Mouse (Mus musculus) hindbrain, embryonic 16.5 days (tissue): ENCODE data around the gene Stpg1. TPM values are rescaled to one million over a fixed set of nuclear protein-coding genes. Genes with fewer than 3 reads are reported as not detected.

Experiments
- ATAC-seq: fragments of 200-750 bp; cut with Nextera tagmentation; 2 replicates; pipeline ENCODE4 v1.8.0; 2017; ENCODE audit warnings: moderate TSS enrichment, moderate library complexity
- H3K27ac ChIP-seq: fragments of 300-500 bp; sonication (generic); 2 replicates; pipeline ENCODE4 v1.5.1; 2014; ENCODE audit warnings: low read depth, mild to moderate bottlenecking, control low read depth, low read length, moderate library complexity
- H3K27me3 ChIP-seq: fragments of 300-500 bp; sonication (generic); replicated peaks from 2 replicates; pipeline ENCODE4 v1.6.1; 2014; ENCODE audit warnings: low read length; ENCODE audit not compliant: control insufficient read depth, insufficient read depth
- H3K36me3 ChIP-seq: fragments of 300-500 bp; sonication (generic); 2 replicates; pipeline ENCODE4 v1.6.1; 2014; ENCODE audit warnings: mild to moderate bottlenecking, low read length, moderate library complexity, mixed read lengths; ENCODE audit not compliant: control insufficient read depth, insufficient read depth
- H3K4me1 ChIP-seq: fragments of 300-500 bp; sonication (generic); 2 replicates; pipeline ENCODE4 v1.6.1; 2014; ENCODE audit warnings: low read depth, low read length; ENCODE audit not compliant: control insufficient read depth, insufficient read depth
- H3K4me2 ChIP-seq: fragments of 300-500 bp; sonication (generic); 2 replicates; pipeline ENCODE4 v1.6.1; 2014; ENCODE audit warnings: mild to moderate bottlenecking, low read length, control low read depth, moderate library complexity
- H3K4me3 ChIP-seq: fragments of 300-500 bp; sonication (generic); 2 replicates; pipeline ENCODE4 v1.5.1; 2014; ENCODE audit warnings: mild to moderate bottlenecking, low read length, control low read depth, moderate library complexity
- H3K9ac ChIP-seq: fragments of 300-500 bp; sonication (generic); 2 replicates; pipeline ENCODE4 v1.6.1; 2014; ENCODE audit warnings: low read depth, mild to moderate bottlenecking, control low read depth, low read length, moderate library complexity
- H3K9me3 ChIP-seq: fragments of 300-500 bp; sonication (generic); 2 replicates; pipeline ENCODE4 v1.6.1; 2014; ENCODE audit warnings: mild to moderate bottlenecking, low read length, moderate library complexity; ENCODE audit not compliant: control insufficient read depth
- WGBS: fragments of 180-500 bp; shearing (Covaris S2); extraction: QIAGEN DNeasy Blood & Tissue Kit; methylation state at CpG from one replicate; pipeline ENCODE4 v1.1.7; 2014; 5-methylcytosine and 5-hydroxymethylcytosine counted together
- polyA plus RNA-seq: library from polyadenylated mRNA; unstranded; fragments of >200 nt; fragmentation: Nextera tagmentation; extraction: Ambion mirVana; gene quantifications from 2 replicates; pipeline ENCODE4 v1.2.1, GENCODE M21; 2015

Gene Stpg1
- polyA plus RNA-seq, 1 experiment from 2014 or later, result 0.39 TPM

- H3K36me3 ChIP-seq, result no peaks in the 10 kb centered on the region
- no peak overlapping the region for H3K4me2 ChIP-seq
- H3K9me3 ChIP-seq, result no peaks in the 10 kb centered on the region
- H3K4me3 ChIP-seq, result no peak overlapping the region
- H3K4me1 ChIP-seq, result peaks cover 9% of the 10 kb centered on the region
- 30% methylated on average over 9 of the region's 9 CpGs for WGBS
- H3K27ac ChIP-seq, result no peak overlapping the region
- H3K27me3 ChIP-seq, result no peaks in the 10 kb centered on the region
- peak; percentile 70 for ATAC-seq
- H3K9ac ChIP-seq, result no peak overlapping the region
Observed at GRCm38 (mm10) chr4:135540057-135540456, 45.5 kb downstream of the Stpg1 start.

- Histone ChIP-seq H3K4me1 (peaks cover 12% of the 10 kb centered on the region), H3K9ac (no peak overlapping the region), H3K9me3 (no peaks in the 10 kb centered on the region), H3K4me3 (no peak overlapping the region), H3K36me3 (no peaks in the 10 kb centered on the region), H3K27ac (no peak overlapping the region), H3K4me2 (no peak overlapping the region), H3K27me3 (no peaks in the 10 kb centered on the region)
- ATAC-seq, result no peak
- WGBS, result 90% methylated on average over 2 of the region's 2 CpGs
Observed at GRCm38 (mm10) chr4:135544284-135544683, 49.7 kb downstream of the Stpg1 start.

GRCm38 (mm10) chr4:135545080-135545511 lies 50.5 kb downstream of the Stpg1 start:
- no peak overlapping the region for H3K27ac ChIP-seq
- H3K9ac ChIP-seq, result no peak overlapping the region; the same call in 1 of the 2 replicates
- ATAC-seq, result no peak
- H3K4me3 ChIP-seq, result no peak overlapping the region
- no peaks in the 10 kb centered on the region for H3K9me3 ChIP-seq
- H3K27me3 ChIP-seq, result no peaks in the 10 kb centered on the region
- no peaks in the 10 kb centered on the region for H3K36me3 ChIP-seq
- WGBS, result 22% methylated on average over 8 of the region's 8 CpGs
- H3K4me2 ChIP-seq, result peak overlapping the region; percentile 22
- peaks cover 9% of the 10 kb centered on the region for H3K4me1 ChIP-seq

GRCm38 (mm10) chr4:135546008-135546407 lies 51.4 kb downstream of the Stpg1 start:
- H3K27ac ChIP-seq, result no peak overlapping the region
- no peaks in the 10 kb centered on the region for H3K36me3 ChIP-seq
- no peak overlapping the region for H3K4me3 ChIP-seq
- H3K9ac ChIP-seq, result no peak overlapping the region
- H3K4me1 ChIP-seq, result peaks cover 7% of the 10 kb centered on the region
- 82% methylated on average over 7 of the region's 7 CpGs for WGBS
- no peak for ATAC-seq
- no peak overlapping the region for H3K4me2 ChIP-seq
- H3K9me3 ChIP-seq, result no peaks in the 10 kb centered on the region
- no peaks in the 10 kb centered on the region for H3K27me3 ChIP-seq

- H3K36me3 ChIP-seq, result no peaks in the 10 kb centered on the region
- no peak overlapping the region for H3K4me3 ChIP-seq
- H3K27me3 ChIP-seq, result no peaks in the 10 kb centered on the region
- no peak overlapping the region for H3K9ac ChIP-seq
- H3K4me1 ChIP-seq, result peaks cover 7% of the 10 kb centered on the region
- H3K4me2 ChIP-seq, result no peak overlapping the region
- H3K9me3 ChIP-seq, result no peaks in the 10 kb centered on the region
- ATAC-seq, result no peak
- 74% methylated on average over 4 of the region's 4 CpGs for WGBS
- H3K27ac ChIP-seq, result no peak overlapping the region
Observed at GRCm38 (mm10) chr4:135546793-135547192, 52.2 kb downstream of the Stpg1 start.

GRCm38 (mm10) chr4:135547551-135547950 lies 53.0 kb downstream of the Stpg1 start:
- no peak for ATAC-seq
- no peak overlapping the region for H3K4me3 ChIP-seq
- no peak overlapping the region for H3K9ac ChIP-seq
- no peaks in the 10 kb centered on the region for H3K36me3 ChIP-seq
- WGBS, result 45% methylated on average over 14 of the region's 14 CpGs
- no peaks in the 10 kb centered on the region for H3K27me3 ChIP-seq
- peaks cover 7% of the 10 kb centered on the region for H3K4me1 ChIP-seq
- no peaks in the 10 kb centered on the region for H3K9me3 ChIP-seq
- no peak overlapping the region for H3K4me2 ChIP-seq
- H3K27ac ChIP-seq, result no peak overlapping the region

- 26% methylated on average over 7 of the region's 7 CpGs for WGBS
- Histone ChIP-seq H3K27ac (no peak overlapping the region), H3K4me3 (no peak overlapping the region), H3K36me3 (no peaks in the 10 kb centered on the region), H3K9me3 (no peaks in the 10 kb centered on the region), H3K9ac (no peak overlapping the region), H3K4me2 (no peak overlapping the region), H3K27me3 (no peaks in the 10 kb centered on the region), H3K4me1 (peaks cover 7% of the 10 kb centered on the region)
- no peak for ATAC-seq
Observed at GRCm38 (mm10) chr4:135548108-135548507, 53.5 kb downstream of the Stpg1 start.

GRCm38 (mm10) chr4:135548521-135549077 lies 54.0 kb downstream of the Stpg1 start:
- Histone ChIP-seq H3K4me3 (no peak overlapping the region), H3K9me3 (no peaks in the 10 kb centered on the region), H3K4me1 (peaks cover 7% of the 10 kb centered on the region), H3K27ac (no peak overlapping the region), H3K36me3 (no peaks in the 10 kb centered on the region), H3K4me2 (no peak overlapping the region), H3K27me3 (no peaks in the 10 kb centered on the region), H3K9ac (no peak overlapping the region)
- ATAC-seq, result no peak
- 40% methylated on average over 9 of the region's 9 CpGs for WGBS

GRCm38 (mm10) chr4:135549323-135549722 lies 54.7 kb downstream of the Stpg1 start:
- no peak overlapping the region for H3K27ac ChIP-seq
- H3K27me3 ChIP-seq, result no peaks in the 10 kb centered on the region
- no peak overlapping the region for H3K4me2 ChIP-seq
- no peak overlapping the region for H3K9ac ChIP-seq
- 65% methylated on average over 6 of the region's 6 CpGs for WGBS
- ATAC-seq, result no peak
- H3K4me1 ChIP-seq, result peaks cover 7% of the 10 kb centered on the region
- H3K4me3 ChIP-seq, result no peak overlapping the region
- no peaks in the 10 kb centered on the region for H3K36me3 ChIP-seq
- no peaks in the 10 kb centered on the region for H3K9me3 ChIP-seq

GRCm38 (mm10) chr4:135563794-135564193 lies 69.2 kb downstream of the Stpg1 start:
- Histone ChIP-seq H3K4me2 (no peak overlapping the region), H3K9ac (no peak overlapping the region), H3K27me3 (no peaks in the 10 kb centered on the region), H3K4me3 (no peak overlapping the region), H3K4me1 (peaks cover 10% of the 10 kb centered on the region), H3K9me3 (no peaks in the 10 kb centered on the region), H3K27ac (no peak overlapping the region), H3K36me3 (no peaks in the 10 kb centered on the region)
- no peak for ATAC-seq
- 57% methylated on average over 2 of the region's 2 CpGs for WGBS
